Mouse (Mus musculus): ENCODE measurements around the gene Tmc8. TPM values are rescaled to one million over a fixed set of nuclear protein-coding genes. Genes with fewer than 3 reads are reported as not detected.

Tmc8 gene
- polyA plus RNA-seq, 1 experiment from 2014 or later: 0.43 TPM

- Histone ChIP-seq H3K4me1 (peaks cover 37% of the 10 kb centered on the region), H3K4me2 (replicated peaks) (no peak overlapping the region), H3K4me3 (no peak overlapping the region), H3K9ac (replicated peaks) (no peak overlapping the region), H3K27ac (replicated peaks) (no peak overlapping the region), H3K9me3 (no peaks in the 10 kb centered on the region), H3K36me3 (no peaks in the 10 kb centered on the region; the same call in 1 of the 2 replicates), H3K27me3 (no peaks in the 10 kb centered on the region)
- 92% methylated on average over 9 of the region's 9 CpGs for WGBS
- ATAC-seq (replicated peaks): no peak
Observed at GRCm38 (mm10) chr11:117821868-117822267, 40.0 kb downstream of the Tmc8 start.

GRCm38 (mm10) chr11:117822728-117823241 is 40.9 kb downstream of the Tmc8 start:
- no peaks in the 10 kb centered on the region for H3K9me3 ChIP-seq
- no peak overlapping the region for H3K9ac ChIP-seq (replicated peaks)
- ATAC-seq (replicated peaks): no peak
- no peak overlapping the region for H3K4me3 ChIP-seq
- WGBS: 71% methylated on average over 7 of the region's 7 CpGs
- H3K4me2 ChIP-seq (replicated peaks): no peak overlapping the region
- peaks cover 45% of the 10 kb centered on the region for H3K4me1 ChIP-seq
- H3K36me3 ChIP-seq: no peaks in the 10 kb centered on the region
- H3K27ac ChIP-seq (replicated peaks): no peak overlapping the region
- H3K27me3 ChIP-seq: no peaks in the 10 kb centered on the region

- no peak overlapping the region for H3K4me3 ChIP-seq
- 92% methylated on average over 6 of the region's 6 CpGs for WGBS
- H3K4me1 ChIP-seq: peaks cover 51% of the 10 kb centered on the region
- H3K36me3 ChIP-seq: no peaks in the 10 kb centered on the region
- ATAC-seq (replicated peaks): no peak
- H3K27ac ChIP-seq (replicated peaks): no peak overlapping the region
- no peaks in the 10 kb centered on the region for H3K9me3 ChIP-seq
- H3K27me3 ChIP-seq: no peaks in the 10 kb centered on the region
- H3K4me2 ChIP-seq (replicated peaks): no peak overlapping the region
- no peak overlapping the region for H3K9ac ChIP-seq (replicated peaks)
Observed at GRCm38 (mm10) chr11:117823411-117823810, 41.5 kb downstream of the Tmc8 start.

GRCm38 (mm10) chr11:117824060-117824969 is 42.4 kb downstream of the Tmc8 start:
- Histone ChIP-seq H3K4me3 (peak overlapping the region; percentile 48), H3K9ac (replicated peaks) (peak overlapping the region; percentile 52), H3K36me3 (no peaks in the 10 kb centered on the region), H3K4me2 (replicated peaks) (peak overlapping the region; percentile 85), H3K4me1 (peaks cover 54% of the 10 kb centered on the region), H3K27ac (replicated peaks) (peak overlapping the region; percentile 64; the same call in 1 of the 2 replicates), H3K9me3 (no peaks in the 10 kb centered on the region), H3K27me3 (no peaks in the 10 kb centered on the region)
- ATAC-seq (replicated peaks): peak; percentile 73
- WGBS: 8% methylated on average over 23 of the region's 23 CpGs

- ATAC-seq (replicated peaks): peak; percentile 55
- no peaks in the 10 kb centered on the region for H3K27me3 ChIP-seq
- under 1% methylated on average over 34 of the region's 34 CpGs for WGBS
- peak within 1 kb of the TSS; percentile 64 for H3K27ac ChIP-seq (replicated peaks)
- H3K4me3 ChIP-seq: peak within 1 kb of the TSS; percentile 48
- peak within 1 kb of the TSS; percentile 85 for H3K4me2 ChIP-seq (replicated peaks)
- peak within 1 kb of the TSS; percentile 52 for H3K9ac ChIP-seq (replicated peaks)
- peaks cover 52% of the 10 kb centered on the region for H3K4me1 ChIP-seq
- H3K9me3 ChIP-seq: no peaks in the 10 kb centered on the region
- H3K36me3 ChIP-seq: no peaks in the 10 kb centered on the region
Observed at GRCm38 (mm10) chr11:117825333-117826101, 43.6 kb downstream of the Tmc8 start, which contains the start of the genes Afmid and Tk1. Afmid (plus strand) TSS chr11:117825924. Tk1 (minus strand) TSS chr11:117826092.

GRCm38 (mm10) chr11:117826164-117826563 is 44.3 kb downstream of the Tmc8 start:
- no peaks in the 10 kb centered on the region for H3K36me3 ChIP-seq
- 0 out of 2 replicates have a peak, but pooled peaks have one; percentile 27 for ATAC-seq (replicated peaks)
- WGBS: 1% methylated on average over 5 of the region's 5 CpGs
- H3K9ac ChIP-seq (replicated peaks): peak overlapping the region; percentile 52
- peaks cover 52% of the 10 kb centered on the region for H3K4me1 ChIP-seq
- no peaks in the 10 kb centered on the region for H3K27me3 ChIP-seq
- H3K27ac ChIP-seq (replicated peaks): peak overlapping the region; percentile 64
- peak overlapping the region; percentile 85 for H3K4me2 ChIP-seq (replicated peaks)
- H3K4me3 ChIP-seq: peak overlapping the region; percentile 48
- H3K9me3 ChIP-seq: no peaks in the 10 kb centered on the region

GRCm38 (mm10) chr11:117826916-117827315 is 45.0 kb downstream of the Tmc8 start:
- no peak overlapping the region for H3K27ac ChIP-seq (replicated peaks)
- ATAC-seq (replicated peaks): no peak
- H3K9me3 ChIP-seq: no peaks in the 10 kb centered on the region
- peaks cover 52% of the 10 kb centered on the region for H3K4me1 ChIP-seq
- no peak overlapping the region; the same call in 1 of the 2 replicates for H3K4me2 ChIP-seq (replicated peaks)
- H3K9ac ChIP-seq (replicated peaks): no peak overlapping the region
- 58% methylated on average over 8 of the region's 8 CpGs for WGBS
- no peaks in the 10 kb centered on the region for H3K27me3 ChIP-seq
- H3K4me3 ChIP-seq: no peak overlapping the region
- H3K36me3 ChIP-seq: no peaks in the 10 kb centered on the region

- Histone ChIP-seq H3K27me3 (no peaks in the 10 kb centered on the region), H3K4me2 (replicated peaks) (no peak overlapping the region), H3K4me3 (no peak overlapping the region), H3K9me3 (no peaks in the 10 kb centered on the region), H3K27ac (replicated peaks) (no peak overlapping the region), H3K9ac (replicated peaks) (no peak overlapping the region), H3K36me3 (no peaks in the 10 kb centered on the region), H3K4me1 (peaks cover 57% of the 10 kb centered on the region)
- no peak for ATAC-seq (replicated peaks)
- WGBS: 76% methylated on average over 3 of the region's 3 CpGs
Observed at GRCm38 (mm10) chr11:117827386-117827785, 45.5 kb downstream of the Tmc8 start.

- H3K9me3 ChIP-seq: no peaks in the 10 kb centered on the region
- H3K9ac ChIP-seq (replicated peaks): no peak overlapping the region
- no peak for ATAC-seq (replicated peaks)
- no peak overlapping the region for H3K4me3 ChIP-seq
- 72% methylated on average over 18 of the region's 18 CpGs for WGBS
- H3K27me3 ChIP-seq: no peaks in the 10 kb centered on the region
- no peaks in the 10 kb centered on the region for H3K36me3 ChIP-seq
- no peak overlapping the region for H3K27ac ChIP-seq (replicated peaks)
- no peak overlapping the region for H3K4me2 ChIP-seq (replicated peaks)
- H3K4me1 ChIP-seq: peaks cover 58% of the 10 kb centered on the region
Observed at GRCm38 (mm10) chr11:117828149-117828887, 46.4 kb downstream of the Tmc8 start.

GRCm38 (mm10) chr11:117828888-117829604 is 47.2 kb downstream of the Tmc8 start:
- WGBS: 60% methylated on average over 9 of the region's 9 CpGs
- no peak for ATAC-seq (replicated peaks)
- Histone ChIP-seq H3K9me3 (no peaks in the 10 kb centered on the region), H3K4me2 (replicated peaks) (no peak overlapping the region), H3K9ac (replicated peaks) (no peak overlapping the region), H3K27me3 (no peaks in the 10 kb centered on the region), H3K36me3 (no peaks in the 10 kb centered on the region), H3K4me3 (no peak overlapping the region), H3K27ac (replicated peaks) (no peak overlapping the region; the same call in 1 of the 2 replicates), H3K4me1 (peaks cover 55% of the 10 kb centered on the region)

- H3K36me3 ChIP-seq: no peaks in the 10 kb centered on the region
- H3K27ac ChIP-seq (replicated peaks): no peak overlapping the region
- H3K4me2 ChIP-seq (replicated peaks): no peak overlapping the region
- no peaks in the 10 kb centered on the region for H3K27me3 ChIP-seq
- H3K4me3 ChIP-seq: no peak overlapping the region
- 80% methylated on average over 2 of the region's 2 CpGs for WGBS
- H3K9ac ChIP-seq (replicated peaks): no peak overlapping the region
- H3K9me3 ChIP-seq: no peaks in the 10 kb centered on the region
- peaks cover 49% of the 10 kb centered on the region for H3K4me1 ChIP-seq
- ATAC-seq (replicated peaks): no peak
Observed at GRCm38 (mm10) chr11:117829671-117830215, 47.9 kb downstream of the Tmc8 start.
